Mouse (Mus musculus): ENCODE measurements around the gene Aacs. TPM values are rescaled to one million over a fixed set of nuclear protein-coding genes. Genes with fewer than 3 reads are reported as not detected.
"Not testable (repeated sequence)": the region's sequence is repeated elsewhere in the genome, so short reads cannot be mapped to it uniquely, and the experiment has no call there.

The Aacs gene
- total and polyA plus RNA-seq, 3 experiments, result 32.8 to 79.5 TPM; not detected in 1

- TF ChIP-seq ZNF384 (IDR thresholded peaks at IDR 0.05; ENCODE audit: low read depth, low read length), result no peak
- TF ChIP-seq UBTF (IDR thresholded peaks at IDR 0.05; ENCODE audit: borderline replicate concordance, insufficient read depth, low read depth, low read length), result no peak
- TF ChIP-seq MAZ (IDR thresholded peaks at IDR 0.05; ENCODE audit: low read depth, low read length), result 0 out of 2 replicates have a peak, but pooled peaks have one; percentile 30
- TF ChIP-seq HCFC1 (IDR thresholded peaks at IDR 0.05; ENCODE audit: low read depth, low read length), result peak; percentile 84
- TF ChIP-seq MYC (IDR thresholded peaks at IDR 0.05; ENCODE audit: low read depth, low read length), result peak; percentile 93
- peak; percentile 93 for TF ChIP-seq MAX (IDR thresholded peaks at IDR 0.05; ENCODE audit: low read length)
- peak; percentile 98 for TF ChIP-seq NELFE (IDR thresholded peaks at IDR 0.05; ENCODE audit: low read depth, low read length)
- TF ChIP-seq ELF1 (IDR thresholded peaks at IDR 0.05; ENCODE audit: low read depth, low read length), result peak; percentile 88
- no peak for TF ChIP-seq ZC3H11A (IDR thresholded peaks at IDR 0.05; ENCODE audit: low read depth, low read length)
- TF ChIP-seq TCF12 (IDR thresholded peaks at IDR 0.05; ENCODE audit: low read depth, low read length), result peak; percentile 44; the same call in 1 of the 2 replicates
- TF ChIP-seq POLR2A (IDR thresholded peaks at IDR 0.05; ENCODE audit: control insufficient read depth in 1 of 2, insufficient read depth in 1 of 2, low read depth in 1 of 2, low read length in 2 of 2, poor library complexity in 1 of 2), result peak; percentile 94 to 97
- no peak for TF ChIP-seq SMC3 (IDR thresholded peaks at IDR 0.05; ENCODE audit: low read depth, low read length)
- TF ChIP-seq E2F4 (IDR thresholded peaks at IDR 0.05; ENCODE audit: borderline replicate concordance, low read depth, low read length), result no peak
- TF ChIP-seq CHD2 (IDR thresholded peaks at IDR 0.05; ENCODE audit: low read length), result no peak
- TF ChIP-seq RCOR1 (IDR thresholded peaks at IDR 0.05; ENCODE audit: low read depth, low read length), result no peak
- peak; percentile 98 for TF ChIP-seq MXI1 (IDR thresholded peaks at IDR 0.05; ENCODE audit: low read depth, low read length)
- peak; percentile 46 for TF ChIP-seq USF1 (IDR thresholded peaks at IDR 0.05; ENCODE audit: low read depth, low read length)
- no peak; a peak in 1 of 4 replicates for TF ChIP-seq EP300 (IDR thresholded peaks at IDR 0.05; ENCODE audit: low read depth in 1 of 2, low read length in 2 of 2)
- no peak for TF ChIP-seq CHD1 (IDR thresholded peaks at IDR 0.05; ENCODE audit: low read depth, low read length)
- peak; percentile 90 for TF ChIP-seq POLR2AphosphoS2 (IDR thresholded peaks at IDR 0.05; ENCODE audit: low read length)
- TF ChIP-seq ZMIZ1 (IDR thresholded peaks at IDR 0.05; ENCODE audit: low read depth, low read length), result peak; percentile 84; the same call in 1 of the 2 replicates
- TF ChIP-seq POLR2AphosphoS5 (IDR thresholded peaks at IDR 0.05; ENCODE audit: borderline replicate concordance, low read depth, low read length), result no peak
Observed at GRCm38 (mm10) chr5:125433793-125434337, 41.7 kb upstream of the Aacs start, which contains the start of gene Dhx37 (continued).

- Histone ChIP-seq H3K4me3 (ENCODE audit: control insufficient read depth in 1 of 2, insufficient read depth in 1 of 2, low read depth in 2 of 2, low read length in 2 of 2) (peak overlapping the region; percentile 40 to 69), H3K9ac (ENCODE audit: control insufficient read depth, low read depth, low read length, poor library complexity, severe bottlenecking) (0 out of 2 replicates have a peak overlapping the region, but pooled peaks have one; percentile 24)
- peak; percentile 33 to 50 (median 45); a peak in 5 of 6 replicates for TF ChIP-seq CTCF (IDR thresholded peaks at IDR 0.05 in 2 of 3, conservative IDR thresholded peaks at IDR 0.05 in 1 of 3; ENCODE audit: control insufficient read depth in 1 of 3, insufficient read depth in 1 of 3, low read depth in 2 of 3, low read length in 3 of 3, poor library complexity in 1 of 3, severe bottlenecking in 1 of 3)
- TF ChIP-seq ZNF384 (IDR thresholded peaks at IDR 0.05; ENCODE audit: low read depth, low read length), result 0 out of 2 replicates have a peak, but pooled peaks have one; percentile 11
- 0 out of 2 replicates have a peak, but pooled peaks have one; percentile 1 for TF ChIP-seq GATA1 (IDR thresholded peaks at IDR 0.05; ENCODE audit: low read depth, low read length)
- 0 out of 2 replicates have a peak, but pooled peaks have one; percentile 8 for TF ChIP-seq TBP (IDR thresholded peaks at IDR 0.05; ENCODE audit: low read depth, low read length)
Observed at GRCm38 (mm10) chr5:125434347-125434746, 41.3 kb upstream of the Aacs start.

More at GRCm38 (mm10) chr5:125434347-125434746, 41.3 kb upstream of the Aacs start:
- not testable (repeated sequence) for H3K9me3 ChIP-seq (replicated peaks; ENCODE audit: insufficient read depth, low read length); H3K27me3 ChIP-seq (ENCODE audit: control insufficient read depth in 1 of 2, insufficient read depth in 2 of 2, low read length in 2 of 2); H3K36me3 ChIP-seq (ENCODE audit: control insufficient read depth in 1 of 2, insufficient read depth in 2 of 2, low read length in 2 of 2); H3K4me1 ChIP-seq (ENCODE audit: control insufficient read depth in 1 of 2, insufficient read depth in 2 of 2, low read length in 2 of 2)
- H3K79me2 ChIP-seq (ENCODE audit: control insufficient read depth, insufficient read depth, low read length, poor library complexity), result peaks cover 16% of the 10 kb centered on the region
- peak; percentile 69 for DNase-seq (ENCODE audit: low read depth, low spot score)
- peak overlapping the region; percentile 69 for H3K27ac ChIP-seq (ENCODE audit: control insufficient read depth, low read depth, low read length)
